Mouse (Mus musculus) cerebellum, postnatal 4 days (tissue): ENCODE results near the gene Gm17617.
"Not testable (repeated sequence)": the region's sequence is repeated elsewhere in the genome, so short reads cannot be mapped to it uniquely, and the experiment has no call there.

Experiments used
- DNase-seq, 2 experiments: peaks; one replicate each; pipeline ENCODE4 v3.0.0; 2022; ENCODE audit warnings: low spot score in 2 of 2, mixed read lengths in 1 of 2

Gm17617 gene

GRCm38 (mm10) chr13:55135382-55135781 is 2.0 kb upstream of the Gm17617 start:
- no peak for DNase-seq

- DNase-seq: no peak
These were observed 8.4 kb downstream of the Gm17617 start for GRCm38 (mm10) chr13:55124903-55125302.

- DNase-seq: no peak
These were observed 19.0 kb downstream of the Gm17617 start for GRCm38 (mm10) chr13:55114375-55114774.

- DNase-seq: no peak
These were observed 25.7 kb downstream of the Gm17617 start for GRCm38 (mm10) chr13:55107694-55108093.

- no peak for DNase-seq
These were observed 26.2 kb downstream of the Gm17617 start for GRCm38 (mm10) chr13:55107116-55107515.

- no peak for DNase-seq
These were observed 27.2 kb downstream of the Gm17617 start for GRCm38 (mm10) chr13:55105953-55106691.

- DNase-seq: peak; percentile 94 to 96
These were observed 28.0 kb downstream of the Gm17617 start, which contains the start of gene Zfp346 for GRCm38 (mm10) chr13:55105045-55105952. Zfp346 (plus strand) TSS chr13:55105311.

- DNase-seq: no peak
These were observed 30.0 kb downstream of the Gm17617 start for GRCm38 (mm10) chr13:55103351-55103750.

GRCm38 (mm10) chr13:55102366-55102765 is 31.0 kb downstream of the Gm17617 start:
- no peak for DNase-seq

GRCm38 (mm10) chr13:55101627-55102026 is 31.7 kb downstream of the Gm17617 start:
- no peak for DNase-seq

GRCm38 (mm10) chr13:55099726-55100478 is 33.4 kb downstream of the Gm17617 start, which contains the start of gene Uimc1:
Uimc1 (minus strand) TSS chr13:55100300.
- peak; percentile 66 to 84 for DNase-seq

- DNase-seq: no peak
These were observed 34.2 kb downstream of the Gm17617 start for GRCm38 (mm10) chr13:55099066-55099725.

GRCm38 (mm10) chr13:55097841-55098240 is 35.5 kb downstream of the Gm17617 start:
- not testable (repeated sequence) for DNase-seq

- no peak for DNase-seq
These were observed 40.8 kb downstream of the Gm17617 start for GRCm38 (mm10) chr13:55092588-55092987.
